Mouse (Mus musculus) lung, embryonic 14.5 days (tissue): ENCODE results near the gene Slc25a13. TPM values are rescaled to one million over a fixed set of nuclear protein-coding genes. Genes with fewer than 3 reads are reported as not detected.

ENCODE experiments used
- ATAC-seq: fragments of 200-750 bp; cut with Nextera tagmentation; 2 replicates; pipeline ENCODE4 v1.8.0; 2017; ENCODE audit warnings: mild to moderate bottlenecking, moderate TSS enrichment, moderate library complexity; ENCODE audit not compliant: insufficient read depth
- DNase-seq: peaks from one replicate; pipeline ENCODE4 v3.0.0-alpha.2; 2015
- H3K27ac ChIP-seq: fragments of 300-500 bp; sonication (generic); 2 replicates; pipeline ENCODE4 v1.5.1; 2014; ENCODE audit warnings: low read depth, mild to moderate bottlenecking, moderate library complexity
- H3K27me3 ChIP-seq: fragments of 300-500 bp; sonication (generic); 2 replicates; pipeline ENCODE4 v1.6.1; 2014; ENCODE audit warnings: low read length, control low read depth; ENCODE audit not compliant: insufficient read depth
- H3K36me3 ChIP-seq: fragments of 300-500 bp; sonication (generic); 2 replicates; pipeline ENCODE4 v1.6.1; 2014; ENCODE audit warnings: control low read depth; ENCODE audit not compliant: insufficient read depth
- H3K4me1 ChIP-seq: fragments of 300-500 bp; sonication (generic); 2 replicates; pipeline ENCODE4 v1.6.1; 2014; ENCODE audit warnings: antibody characterized with exemption, control low read depth; ENCODE audit not compliant: insufficient read depth
- H3K4me2 ChIP-seq: fragments of 300-500 bp; sonication (generic); 2 replicates; pipeline ENCODE4 v1.6.1; 2014; ENCODE audit warnings: mild to moderate bottlenecking
- H3K4me3 ChIP-seq: fragments of 300-500 bp; sonication (generic); 2 replicates; pipeline ENCODE4 v1.5.1; 2014; ENCODE audit warnings: low read depth, low read length
- H3K9ac ChIP-seq: fragments of 300-500 bp; sonication (generic); 2 replicates; pipeline ENCODE4 v1.6.1; 2014
- H3K9me3 ChIP-seq: fragments of 300-500 bp; sonication (generic); 2 replicates; pipeline ENCODE4 v1.6.1; 2016; ENCODE audit warnings: low read depth, low read length, control low read depth
- CTCF ChIP-seq: IDR thresholded peaks from 2 replicates; pipeline ENCODE4 v1.5.1; 2016; ENCODE audit warnings: antibody characterized with exemption, low read depth
- WGBS: fragments of 180-500 bp; shearing (Covaris S2); extraction: QIAGEN DNeasy Blood & Tissue Kit; methylation state at CpG from one replicate; pipeline ENCODE4 v1.1.7; 2014; 5-methylcytosine and 5-hydroxymethylcytosine counted together
- polyA plus RNA-seq: library from polyadenylated mRNA; unstranded; fragments of >200 nt; fragmentation: Nextera tagmentation; extraction: Ambion mirVana; gene quantifications from 2 replicates; pipeline ENCODE4 v1.2.1, GENCODE M21; 2014

Slc25a13 gene
- polyA plus RNA-seq, 1 experiment from 2014 or later = 33.6 TPM

- Histone ChIP-seq H3K27me3 (no peaks in the 10 kb centered on the region), H3K9me3 (no peaks in the 10 kb centered on the region), H3K4me1 (no peaks in the 10 kb centered on the region), H3K4me2 (no peak overlapping the region), H3K4me3 (no peak overlapping the region), H3K36me3 (no peaks in the 10 kb centered on the region), H3K9ac (no peak overlapping the region), H3K27ac (no peak overlapping the region)
- ATAC-seq (no peak), DNase-seq (peak; percentile 7)
- no peak for TF ChIP-seq CTCF
- WGBS = 66% methylated on average over 3 of the region's 3 CpGs
Observed at GRCm38 (mm10) chr6:6093978-6094377, 123.0 kb downstream of the Slc25a13 start.

GRCm38 (mm10) chr6:6093522-6093921, 123.5 kb downstream of the Slc25a13 start:
- WGBS = 56% methylated on average over 3 of the region's 3 CpGs
- H3K4me2 ChIP-seq = no peak overlapping the region
- DNase-seq (peak; percentile 26), ATAC-seq (peak; percentile 62; the same call in 1 of the 2 replicates)
- no peaks in the 10 kb centered on the region for H3K9me3 ChIP-seq
- no peak overlapping the region for H3K27ac ChIP-seq
- no peaks in the 10 kb centered on the region for H3K27me3 ChIP-seq
- H3K4me1 ChIP-seq = no peaks in the 10 kb centered on the region
- no peaks in the 10 kb centered on the region for H3K36me3 ChIP-seq
- no peak overlapping the region for H3K4me3 ChIP-seq
- no peak for TF ChIP-seq CTCF
- H3K9ac ChIP-seq = no peak overlapping the region

GRCm38 (mm10) chr6:6092497-6092896, 124.5 kb downstream of the Slc25a13 start:
- Histone ChIP-seq H3K9ac (no peak overlapping the region), H3K36me3 (no peaks in the 10 kb centered on the region), H3K9me3 (no peaks in the 10 kb centered on the region), H3K27ac (no peak overlapping the region), H3K4me2 (no peak overlapping the region), H3K4me3 (no peak overlapping the region), H3K4me1 (peaks cover 6% of the 10 kb centered on the region; the same call in 1 of the 2 replicates), H3K27me3 (no peaks in the 10 kb centered on the region)
- 62% methylated on average over 10 of the region's 10 CpGs for WGBS
- ATAC-seq = 0 out of 2 replicates have a peak, but pooled peaks have one; percentile 19
- DNase-seq = peak; percentile 9
- no peak for TF ChIP-seq CTCF

- H3K27me3 ChIP-seq = no peaks in the 10 kb centered on the region
- 79% methylated on average over 3 of the region's 3 CpGs for WGBS
- DNase-seq = no peak
Observed at GRCm38 (mm10) chr6:6091016-6091415, 126.0 kb downstream of the Slc25a13 start.

GRCm38 (mm10) chr6:6088151-6088550, 128.8 kb downstream of the Slc25a13 start:
- Histone ChIP-seq H3K36me3 (no peaks in the 10 kb centered on the region), H3K9ac (no peak overlapping the region), H3K4me2 (no peak overlapping the region), H3K9me3 (no peaks in the 10 kb centered on the region), H3K4me1 (peaks cover 6% of the 10 kb centered on the region; the same call in 1 of the 2 replicates), H3K4me3 (no peak overlapping the region), H3K27me3 (no peaks in the 10 kb centered on the region), H3K27ac (no peak overlapping the region)
- TF ChIP-seq CTCF = no peak
- WGBS = 56% methylated on average over 4 of the region's 4 CpGs
- peak; percentile 41; the same call in 1 of the 2 replicates for ATAC-seq
- DNase-seq = peak; percentile 69

More at GRCm38 (mm10) chr6:6091016-6091415, 126.0 kb downstream of the Slc25a13 start:
- ATAC-seq = no peak
- Histone ChIP-seq H3K9ac (no peak overlapping the region), H3K36me3 (no peaks in the 10 kb centered on the region), H3K4me1 (peaks cover 6% of the 10 kb centered on the region; the same call in 1 of the 2 replicates), H3K4me3 (no peak overlapping the region), H3K9me3 (no peaks in the 10 kb centered on the region), H3K27ac (no peak overlapping the region), H3K4me2 (no peak overlapping the region)
- TF ChIP-seq CTCF = no peak

GRCm38 (mm10) chr6:6080484-6080883, 136.5 kb downstream of the Slc25a13 start:
- 76% methylated on average over 1 of the region's 1 CpGs for WGBS
- Histone ChIP-seq H3K4me3 (no peak overlapping the region), H3K4me2 (no peak overlapping the region), H3K36me3 (no peaks in the 10 kb centered on the region), H3K9ac (no peak overlapping the region), H3K9me3 (no peaks in the 10 kb centered on the region), H3K27me3 (no peaks in the 10 kb centered on the region), H3K4me1 (no peaks in the 10 kb centered on the region), H3K27ac (no peak overlapping the region)
- no peak for ATAC-seq
- no peak for DNase-seq
- TF ChIP-seq CTCF = no peak

- TF ChIP-seq CTCF = no peak
- Histone ChIP-seq H3K9me3 (no peaks in the 10 kb centered on the region), H3K9ac (no peak overlapping the region), H3K27me3 (no peaks in the 10 kb centered on the region), H3K4me2 (no peak overlapping the region), H3K27ac (no peak overlapping the region), H3K36me3 (no peaks in the 10 kb centered on the region), H3K4me1 (no peaks in the 10 kb centered on the region), H3K4me3 (no peak overlapping the region)
- ATAC-seq (no peak), DNase-seq (no peak)
- 53% methylated on average over 4 of the region's 4 CpGs for WGBS
Observed at GRCm38 (mm10) chr6:6077234-6077633, 139.7 kb downstream of the Slc25a13 start.
